Mouse (Mus musculus) hindbrain, postnatal 0 days (tissue): ENCODE results near the gene Macrod2. TPM values are rescaled to one million over a fixed set of nuclear protein-coding genes. Genes with fewer than 3 reads are reported as not detected.
"Not testable (repeated sequence)": the region's sequence is repeated elsewhere in the genome, so short reads cannot be mapped to it uniquely, and the experiment has no call there.

ENCODE experiments used
- ATAC-seq: fragments of 200-750 bp; cut with Nextera tagmentation; 2 replicates; pipeline ENCODE4 v1.8.0; 2017; ENCODE audit warnings: mild to moderate bottlenecking, moderate TSS enrichment, moderate library complexity
- DNase-seq: peaks from one replicate; pipeline ENCODE4 v3.0.0-alpha.2; 2015; ENCODE audit warnings: low spot score
- H3K27ac ChIP-seq: fragments of 300-500 bp; sonication (generic); 2 replicates; pipeline ENCODE4 v1.5.1; 2014; ENCODE audit warnings: mild to moderate bottlenecking
- H3K27me3 ChIP-seq: fragments of 300-500 bp; sonication (generic); 2 replicates; pipeline ENCODE4 v1.6.1; 2014; ENCODE audit warnings: low read length, mixed read lengths; ENCODE audit not compliant: insufficient read depth
- H3K36me3 ChIP-seq: fragments of 300-500 bp; sonication (generic); 2 replicates; pipeline ENCODE4 v1.6.1; 2014; ENCODE audit warnings: low read length, mixed read lengths; ENCODE audit not compliant: insufficient read depth
- H3K4me1 ChIP-seq: fragments of 300-500 bp; sonication (generic); 2 replicates; pipeline ENCODE4 v1.6.1; 2014; ENCODE audit warnings: antibody characterized with exemption, low read length, mixed read lengths; ENCODE audit not compliant: insufficient read depth
- H3K4me2 ChIP-seq: fragments of 300-500 bp; sonication (generic); 2 replicates; pipeline ENCODE4 v1.6.1; 2014; ENCODE audit warnings: low read depth, mild to moderate bottlenecking, low read length, moderate library complexity, mixed read lengths
- H3K4me3 ChIP-seq: fragments of 300-500 bp; sonication (generic); 2 replicates; pipeline ENCODE4 v1.5.1; 2014; ENCODE audit warnings: low read length
- H3K9ac ChIP-seq: fragments of 300-500 bp; sonication (generic); replicated peaks from 2 replicates; pipeline ENCODE4 v1.6.1; 2014; ENCODE audit warnings: mild to moderate bottlenecking, low read length, moderate library complexity, mixed read lengths
- H3K9me3 ChIP-seq: fragments of 300-500 bp; sonication (generic); 2 replicates; pipeline ENCODE4 v1.6.1; 2016; ENCODE audit warnings: low read length, mixed read lengths
- CTCF ChIP-seq: IDR thresholded peaks from 2 replicates; pipeline ENCODE4 v1.5.1; 2016; ENCODE audit warnings: antibody characterized with exemption, control low read depth, low read depth
- WGBS: fragments of 180-500 bp; shearing (Covaris S2); extraction: QIAGEN DNeasy Blood & Tissue Kit; methylation state at CpG from one replicate; pipeline ENCODE4 v1.1.7; 2014; 5-methylcytosine and 5-hydroxymethylcytosine counted together
- polyA plus RNA-seq: library from polyadenylated mRNA; unstranded; fragments of >200 nt; fragmentation: Nextera tagmentation; extraction: Ambion mirVana; gene quantifications from 2 replicates; pipeline ENCODE4 v1.2.1, GENCODE M21; 2015
- total RNA-seq: library from RNA; depleted of rRNA; stranded (reverse); fragments of >200 nt; gene quantifications from 2 replicates; pipeline ENCODE4 v1.2.3, GENCODE M21; 2014

The Macrod2 gene
- total and polyA plus RNA-seq, 2 experiments from 2014 or later: 18.3 to 60.0 TPM

- no peaks in the 10 kb centered on the region for H3K9me3 ChIP-seq
- ATAC-seq (no peak), DNase-seq (no peak)
- no peak overlapping the region for H3K9ac ChIP-seq
- H3K27ac ChIP-seq: no peak overlapping the region
- TF ChIP-seq CTCF: no peak
- no peaks in the 10 kb centered on the region for H3K36me3 ChIP-seq
- H3K4me1 ChIP-seq: no peaks in the 10 kb centered on the region
- WGBS: 83% methylated on average over 5 of the region's 5 CpGs
- no peaks in the 10 kb centered on the region for H3K27me3 ChIP-seq
- no peak overlapping the region for H3K4me3 ChIP-seq
- no peak overlapping the region for H3K4me2 ChIP-seq
Observed at GRCm38 (mm10) chr2:140707550-140707949, 312.4 kb downstream of the Macrod2 start.

GRCm38 (mm10) chr2:140715822-140716221 lies 320.7 kb downstream of the Macrod2 start:
- H3K9ac ChIP-seq: no peak overlapping the region
- H3K36me3 ChIP-seq: no peaks in the 10 kb centered on the region
- ATAC-seq (no peak), DNase-seq (no peak)
- H3K4me3 ChIP-seq: no peak overlapping the region
- H3K9me3 ChIP-seq: no peaks in the 10 kb centered on the region
- H3K4me2 ChIP-seq: no peak overlapping the region
- no peaks in the 10 kb centered on the region for H3K27me3 ChIP-seq
- no peaks in the 10 kb centered on the region for H3K4me1 ChIP-seq
- no peak for TF ChIP-seq CTCF
- 85% methylated on average over 4 of the region's 4 CpGs for WGBS
- H3K27ac ChIP-seq: no peak overlapping the region

GRCm38 (mm10) chr2:140717407-140717806 lies 322.3 kb downstream of the Macrod2 start:
- TF ChIP-seq CTCF: no peak
- H3K27me3 ChIP-seq: no peaks in the 10 kb centered on the region
- no peaks in the 10 kb centered on the region for H3K4me1 ChIP-seq
- no peak overlapping the region for H3K9ac ChIP-seq
- H3K4me2 ChIP-seq: no peak overlapping the region
- 85% methylated on average over 9 of the region's 9 CpGs for WGBS
- no peaks in the 10 kb centered on the region for H3K36me3 ChIP-seq
- H3K4me3 ChIP-seq: no peak overlapping the region
- H3K27ac ChIP-seq: no peak overlapping the region
- no peak for DNase-seq
- H3K9me3 ChIP-seq: no peaks in the 10 kb centered on the region
- ATAC-seq: no peak

GRCm38 (mm10) chr2:140732616-140733183 lies 337.6 kb downstream of the Macrod2 start:
- TF ChIP-seq CTCF: no peak

GRCm38 (mm10) chr2:140740511-140740910 lies 345.4 kb downstream of the Macrod2 start:
- Histone ChIP-seq H3K27ac (no peak overlapping the region), H3K27me3 (no peaks in the 10 kb centered on the region), H3K9me3 (no peaks in the 10 kb centered on the region), H3K4me1 (no peaks in the 10 kb centered on the region), H3K4me2 (no peak overlapping the region), H3K4me3 (no peak overlapping the region), H3K9ac (no peak overlapping the region), H3K36me3 (no peaks in the 10 kb centered on the region)
- no peak for TF ChIP-seq CTCF
- WGBS: 90% methylated on average over 5 of the region's 5 CpGs
- DNase-seq: no peak
- ATAC-seq: no peak

More at GRCm38 (mm10) chr2:140732616-140733183, 337.6 kb downstream of the Macrod2 start:
- Histone ChIP-seq H3K9ac (no peak overlapping the region), H3K36me3 (no peaks in the 10 kb centered on the region), H3K4me1 (no peaks in the 10 kb centered on the region), H3K27ac (no peak overlapping the region), H3K9me3 (no peaks in the 10 kb centered on the region), H3K4me3 (no peak overlapping the region), H3K27me3 (no peaks in the 10 kb centered on the region), H3K4me2 (no peak overlapping the region)
- no peak for ATAC-seq
- no peak for DNase-seq
- 58% methylated on average over 6 of the region's 6 CpGs for WGBS

- not testable (repeated sequence) for H3K27ac ChIP-seq, H3K9me3 ChIP-seq, H3K4me1 ChIP-seq, H3K4me3 ChIP-seq, H3K4me2 ChIP-seq, DNase-seq, ATAC-seq, H3K36me3 ChIP-seq, H3K27me3 ChIP-seq, H3K9ac ChIP-seq
- 77% methylated on average over 2 of the region's 2 CpGs for WGBS
Observed at GRCm38 (mm10) chr2:140742954-140743353, 347.8 kb downstream of the Macrod2 start.

- H3K4me2 ChIP-seq: no peak overlapping the region
- no peak overlapping the region for H3K27ac ChIP-seq
- no peaks in the 10 kb centered on the region for H3K36me3 ChIP-seq
- no peak overlapping the region for H3K9ac ChIP-seq
- ATAC-seq (no peak), DNase-seq (no peak)
- no peaks in the 10 kb centered on the region for H3K4me1 ChIP-seq
- H3K27me3 ChIP-seq: no peaks in the 10 kb centered on the region
- WGBS: 85% methylated on average over 2 of the region's 2 CpGs
- H3K4me3 ChIP-seq: no peak overlapping the region
- no peak for TF ChIP-seq CTCF
- no peaks in the 10 kb centered on the region for H3K9me3 ChIP-seq
Observed at GRCm38 (mm10) chr2:140758881-140759280, 363.8 kb downstream of the Macrod2 start.
